Mouse (Mus musculus): Measurements from ENCODE around the gene Dsp. TPM values are rescaled to one million over a fixed set of nuclear protein-coding genes. Genes with fewer than 3 reads are reported as not detected.

Dsp gene
- polyA plus RNA-seq (2014; fragmentation: Illumina TruSeq; extraction: RNeasy Lipid Tissue Mini Kit (QIAGEN cat#74804); ENCODE audit: low read depth, low replicate concordance) = 10.8 TPM

DNA sequence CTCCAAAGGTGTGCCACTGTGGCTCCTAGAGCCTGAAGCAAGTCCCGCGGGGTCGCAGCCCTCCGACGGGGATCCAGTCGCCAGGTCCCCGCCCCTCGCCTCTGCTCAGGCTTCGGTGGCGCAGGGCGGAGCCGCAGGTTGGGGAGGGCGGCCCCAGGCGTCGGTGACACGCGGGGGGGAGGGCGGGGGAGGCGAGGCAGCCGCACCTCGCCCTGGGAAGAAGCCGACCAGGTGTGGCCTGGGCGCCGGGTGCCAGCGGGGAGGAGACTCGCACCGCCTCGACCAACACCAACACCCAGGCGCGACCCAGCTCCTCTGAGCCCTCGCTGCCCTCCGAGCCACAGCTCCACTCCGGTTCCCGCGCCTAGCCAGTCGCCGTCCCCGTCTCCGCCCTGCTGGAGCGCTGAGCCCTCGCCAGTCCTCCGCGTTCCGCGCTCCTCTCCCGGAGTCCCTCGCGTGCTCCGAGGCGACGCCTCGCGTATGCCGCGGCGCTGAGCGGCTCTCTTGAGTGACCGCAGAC lies at the start of gene Dsp:
TSS of gene Dsp (plus strand) at position 226 of the 520 bp plus-strand sequence.

DNA sequence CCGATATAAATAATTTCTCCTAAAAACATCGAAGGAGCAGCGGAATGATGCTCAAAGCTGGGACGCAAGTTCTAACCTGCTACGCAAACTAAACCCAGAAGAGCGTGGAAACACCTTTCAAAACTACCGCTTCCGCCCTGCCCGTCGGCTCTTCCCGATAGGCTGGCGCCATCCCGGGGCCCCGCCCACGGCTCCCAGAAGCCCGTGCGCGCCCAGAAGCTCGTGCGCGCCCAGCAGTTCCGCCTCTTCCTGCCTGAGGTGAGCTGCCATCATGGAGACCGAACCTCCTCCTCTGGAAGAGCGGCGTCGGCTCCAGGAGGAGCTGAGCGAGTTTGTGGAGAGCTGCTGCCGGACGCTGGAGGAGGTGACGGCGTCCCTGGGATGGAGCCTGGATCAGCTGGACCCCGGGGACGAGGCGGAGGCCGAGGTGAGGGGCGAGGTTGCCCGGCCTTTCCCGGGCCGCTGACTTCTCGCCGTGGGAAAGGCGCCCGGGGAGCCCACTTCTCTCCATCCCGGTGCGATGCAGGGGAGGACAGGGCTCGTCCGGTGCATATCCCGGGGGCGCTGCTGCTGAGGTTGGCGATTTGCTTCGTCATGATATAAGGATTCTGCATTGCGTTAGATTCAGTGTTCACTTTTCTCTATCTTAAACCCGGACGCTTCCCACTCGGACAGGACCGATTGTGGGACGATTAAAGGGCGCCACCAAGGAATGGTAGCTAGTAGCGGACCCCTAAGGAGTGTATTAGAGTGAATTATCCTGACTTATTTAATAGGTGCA lies 53.8 kb downstream of the Dsp start, which contains the start of gene Snrnp48:
TSS of gene Snrnp48 (plus strand) at position 237 of the 781 bp plus-strand sequence.

Other genes starting within 250 kb of the Dsp start
- 153 TPM for gene Ssr1, start 157.1 kb upstream of the Dsp start, polyA plus RNA-seq (2014; fragmentation: Illumina TruSeq; extraction: RNeasy Lipid Tissue Mini Kit (QIAGEN cat#74804); ENCODE audit: low read depth, low replicate concordance)
- gene Riok1, start 114.3 kb upstream of the Dsp start, polyA plus RNA-seq (2014; fragmentation: Illumina TruSeq; extraction: RNeasy Lipid Tissue Mini Kit (QIAGEN cat#74804); ENCODE audit: low read depth, low replicate concordance) = 25.3 TPM
- 2.3 TPM for gene Cage1, start 114.2 kb upstream of the Dsp start, polyA plus RNA-seq (2014; fragmentation: Illumina TruSeq; extraction: RNeasy Lipid Tissue Mini Kit (QIAGEN cat#74804); ENCODE audit: low read depth, low replicate concordance)
- 40.8 TPM for gene Snrnp48, start 53.6 kb downstream of the Dsp start, polyA plus RNA-seq (2014; fragmentation: Illumina TruSeq; extraction: RNeasy Lipid Tissue Mini Kit (QIAGEN cat#74804); ENCODE audit: low read depth, low replicate concordance)
- 13.7 TPM for gene Bmp6, start 193.8 kb downstream of the Dsp start, polyA plus RNA-seq (2014; fragmentation: Illumina TruSeq; extraction: RNeasy Lipid Tissue Mini Kit (QIAGEN cat#74804); ENCODE audit: low read depth, low replicate concordance)